Mouse (Mus musculus): ENCODE results near the gene Zfand2b.

- TF ChIP-seq USF1 (IDR thresholded peaks at IDR 0.05; ENCODE audit: low read depth): no peak
- TF ChIP-seq MYOD1 (IDR thresholded peaks at IDR 0.05; ENCODE audit: control insufficient read depth in 1 of 3, insufficient read length in 2 of 3, low read depth in 2 of 3): no peak
- no peak for TF ChIP-seq POLR2AphosphoS2 (IDR thresholded peaks at IDR 0.05; ENCODE audit: insufficient read length, low read depth)
- no peak for TF ChIP-seq TCF12 (IDR thresholded peaks at IDR 0.05; ENCODE audit: insufficient read depth, poor library complexity, severe bottlenecking)
Measured at GRCm38 (mm10) chr1:75136293-75136692, 32.2 kb upstream of the Zfand2b start.

Data from myocyte (in vitro differentiated cells).